Mouse (Mus musculus) bone marrow, adult 2 months (tissue): ENCODE results near the gene Nle1.

Experiments used
- CTCF ChIP-seq: fragments of 200-500 bp; IDR thresholded peaks from 2 replicates; pipeline ENCODE4 v1.5.1; 2011; ENCODE audit warnings: low read length, control low read depth; ENCODE audit not compliant: control insufficient read depth, insufficient read depth
- POLR2A ChIP-seq: fragments of 200-500 bp; IDR thresholded peaks from 2 replicates; pipeline ENCODE4 v1.6.1; 2011; ENCODE audit warnings: low read depth, mild to moderate bottlenecking, control low read depth, low read length, borderline replicate concordance; ENCODE audit not compliant: control insufficient read depth

DNA sequence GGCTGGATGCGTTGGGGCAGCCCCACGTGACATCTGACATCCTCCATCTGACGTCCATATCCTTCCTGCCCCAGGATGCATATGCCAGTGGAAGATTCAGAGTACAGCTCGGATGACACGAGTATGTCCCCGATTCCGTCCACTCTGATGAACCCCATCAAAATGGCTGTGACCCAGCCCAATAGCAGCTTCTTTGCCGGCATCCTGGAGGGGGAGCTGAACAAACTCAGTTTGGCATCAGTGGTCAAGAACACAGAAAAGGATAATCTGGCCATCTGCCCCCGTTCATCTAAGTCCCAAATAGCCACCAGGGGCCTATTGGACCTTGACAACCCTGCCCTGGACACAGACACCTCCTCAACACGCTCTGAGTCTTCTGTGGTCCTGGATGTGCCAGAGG, 10.7 kb downstream of the Nle1 start:
- TF ChIP-seq CTCF (no peak), POLR2A (no peak)
